Mouse (Mus musculus) small intestine, adult 2 months (tissue): ENCODE results near the gene Nck2. TPM values are rescaled to one million over a fixed set of nuclear protein-coding genes. Genes with fewer than 3 reads are reported as not detected.

Experiments used
- H3K27ac ChIP-seq: fragments of 200-500 bp; 2 replicates; pipeline ENCODE4 v1.5.1; 2012; ENCODE audit warnings: low read depth, low read length, control low read depth, inconsistent platforms; ENCODE audit not compliant: insufficient read depth
- H3K27me3 ChIP-seq: fragments of 200-500 bp; 2 replicates; pipeline ENCODE4 v1.6.1; 2012; ENCODE audit warnings: mild to moderate bottlenecking, moderate library complexity, low read length, inconsistent platforms; ENCODE audit not compliant: control insufficient read depth, insufficient read depth
- H3K36me3 ChIP-seq: fragments of 200-500 bp; 2 replicates; pipeline ENCODE4 v1.6.1; 2012; ENCODE audit warnings: mild to moderate bottlenecking, low read length, control low read depth, inconsistent platforms; ENCODE audit not compliant: control insufficient read depth, insufficient read depth
- H3K4me1 ChIP-seq: fragments of 200-500 bp; 2 replicates; pipeline ENCODE4 v1.6.1; 2012; ENCODE audit warnings: low read length, inconsistent platforms, mixed read lengths; ENCODE audit not compliant: control insufficient read depth, insufficient read depth, insufficient read length
- H3K4me3 ChIP-seq: fragments of 200-500 bp; 2 replicates; pipeline ENCODE4 v1.5.1; 2012; ENCODE audit warnings: low read depth, mild to moderate bottlenecking, control low read depth, inconsistent platforms, low read length, moderate library complexity
- CTCF ChIP-seq: fragments of 200-500 bp; IDR thresholded peaks from 2 replicates; pipeline ENCODE4 v1.5.1; 2012; ENCODE audit warnings: low read depth, mild to moderate bottlenecking, control low read depth, inconsistent platforms, low read length, moderate library complexity, mixed read lengths; ENCODE audit not compliant: insufficient replicate concordance, insufficient read length; ENCODE audit errors: extremely low read depth
- POLR2A ChIP-seq: fragments of 200-500 bp; IDR thresholded peaks from 2 replicates; pipeline ENCODE4 v1.6.1; 2012; ENCODE audit warnings: low read depth, mild to moderate bottlenecking, control low read depth, inconsistent platforms, low read length, moderate library complexity
- whole genome bisulfite sequencing: fragments of 180-500 bp; shearing (Covaris S2); methylation state at CpG from one replicate; pipeline ENCODE4 v1.1.7; 2018; 5-methylcytosine and 5-hydroxymethylcytosine counted together
- polyA plus RNA-seq: library from polyadenylated mRNA; depleted of rRNA; stranded (reverse); fragments of >200 nt; gene quantifications from 2 replicates; pipeline ENCODE4 v1.2.3, GENCODE M21; 2012

Gene Nck2
- polyA plus RNA-seq, 1 experiment = 51.6 TPM

DNA sequence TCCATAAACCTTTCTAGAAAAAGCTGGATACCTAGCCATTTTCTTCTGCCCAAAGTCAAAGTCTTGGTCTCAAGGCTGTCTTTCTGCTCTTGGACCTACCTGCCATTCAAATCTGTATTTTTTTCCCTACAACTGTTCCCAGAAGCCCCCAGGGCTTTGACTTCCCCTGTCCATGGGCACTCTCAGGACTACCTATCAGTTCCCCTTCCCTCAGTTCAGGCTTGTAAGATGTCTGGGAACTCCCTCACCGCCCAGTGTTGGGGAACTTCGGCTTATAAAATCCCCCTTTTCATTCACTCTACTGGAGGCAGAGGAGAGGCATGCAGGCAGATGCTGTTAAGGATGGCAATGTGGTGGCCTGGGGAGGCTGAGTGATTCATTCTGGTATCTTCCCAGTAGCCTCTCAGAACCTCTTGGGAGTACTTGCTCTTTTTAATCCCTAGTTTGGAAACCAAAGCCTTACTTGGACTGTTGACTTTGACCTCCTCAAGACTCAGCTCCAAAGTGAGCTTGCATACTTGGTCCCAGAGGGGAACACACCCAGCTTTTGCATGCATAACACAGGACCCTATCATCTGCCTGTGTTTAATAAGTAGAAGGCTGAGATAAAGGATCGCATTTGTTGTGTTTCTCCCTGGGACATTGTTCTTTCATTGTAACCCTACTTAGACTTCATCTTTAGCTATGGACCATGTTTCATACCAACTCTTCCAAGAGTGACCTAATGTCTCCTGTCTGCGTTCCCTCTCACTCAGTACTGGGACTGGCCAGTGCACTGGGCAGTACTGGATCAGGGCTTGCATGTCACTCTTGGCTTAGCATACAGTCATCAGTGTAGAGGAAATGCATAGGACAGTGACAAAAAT lies 27.0 kb downstream of the Nck2 start:
- peaks cover 40% of the 10 kb centered on the region for H3K4me1 ChIP-seq

DNA sequence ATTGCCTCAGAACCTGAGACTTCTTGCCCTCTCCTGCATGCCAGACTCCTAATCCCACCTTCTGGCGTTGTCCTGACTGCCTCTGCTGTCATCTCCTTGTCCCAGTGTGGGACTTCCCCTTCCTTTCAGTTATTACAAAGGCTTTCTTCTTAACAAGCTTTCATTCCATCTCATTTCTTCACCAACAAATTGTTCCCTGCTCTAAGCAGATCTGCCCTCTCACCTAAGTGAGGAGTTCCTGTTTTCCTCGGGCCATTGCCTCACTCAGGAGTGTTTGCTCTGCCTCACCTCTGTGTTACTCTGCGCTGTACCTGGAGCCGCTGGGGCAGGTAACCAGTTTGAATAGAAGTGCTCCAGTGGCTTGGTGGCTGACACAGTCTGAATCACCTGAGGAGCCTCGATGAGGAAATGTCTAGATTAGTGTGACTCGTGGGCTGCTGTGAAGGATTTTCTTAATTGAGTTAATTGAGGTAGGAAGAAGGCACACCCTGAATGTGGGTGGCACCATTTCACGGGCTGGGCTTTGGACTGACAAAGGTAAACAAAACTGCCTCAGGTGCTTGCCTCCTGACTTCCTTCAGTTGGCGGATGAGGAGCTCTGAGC lies 27.8 kb downstream of the Nck2 start:
- peaks cover 40% of the 10 kb centered on the region for H3K4me1 ChIP-seq
- H3K4me3 ChIP-seq = no peak overlapping the region
- H3K27ac ChIP-seq = peak overlapping the region; percentile 81
- no peaks in the 10 kb centered on the region for H3K36me3 ChIP-seq
- no peak for TF ChIP-seq POLR2A
- TF ChIP-seq CTCF = no peak
- 27% methylated on average over 8 of the region's 8 CpGs for WGBS
- H3K27me3 ChIP-seq = no peaks in the 10 kb centered on the region

More for the DNA sequence above, 27.0 kb downstream of the Nck2 start:
- Histone ChIP-seq H3K27me3 (no peaks in the 10 kb centered on the region), H3K36me3 (no peaks in the 10 kb centered on the region), H3K27ac (peak overlapping the region; percentile 81), H3K4me3 (no peak overlapping the region)
- 43% methylated on average over 4 of the region's 4 CpGs for WGBS
- TF ChIP-seq POLR2A = no peak
- no peak for TF ChIP-seq CTCF

DNA sequence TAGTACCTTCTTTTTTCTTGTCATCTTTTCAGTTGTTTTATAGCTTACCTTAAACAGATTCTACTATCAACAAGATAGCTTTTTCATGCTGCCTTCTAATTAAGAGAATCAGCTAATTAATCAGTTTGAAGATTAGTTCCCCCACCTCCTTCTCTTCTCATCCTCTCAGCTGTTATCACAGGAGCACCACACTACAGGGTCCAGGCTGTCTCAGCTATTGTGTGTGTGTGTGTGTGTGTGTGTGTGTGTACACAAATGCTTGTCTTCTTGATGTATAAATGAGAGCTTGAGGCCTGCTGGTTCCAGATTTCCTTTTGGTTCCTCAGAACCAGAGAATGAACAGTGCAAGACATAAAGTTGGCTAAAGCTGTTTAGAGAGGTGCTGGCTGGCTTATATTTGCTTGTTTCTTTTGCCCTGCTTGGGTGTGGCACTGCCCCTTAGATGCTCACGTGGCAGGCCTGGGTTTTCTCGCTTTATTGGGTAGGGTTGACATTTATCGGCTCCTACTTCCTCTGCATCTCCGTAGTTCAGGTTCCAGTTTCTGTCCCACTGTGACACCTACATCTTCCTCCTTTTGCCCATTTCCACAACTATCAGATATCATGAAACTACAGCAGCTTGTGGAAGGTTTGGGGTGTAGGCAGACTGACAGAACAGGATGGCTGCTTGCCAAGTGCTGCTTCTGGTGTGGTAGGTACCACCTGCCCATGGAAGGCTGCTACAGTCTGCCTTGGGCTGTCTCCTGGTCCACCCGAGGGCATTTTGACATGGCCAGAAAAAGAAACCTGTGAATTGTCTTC lies 29.6 kb downstream of the Nck2 start:
- WGBS = 7% methylated on average over 5 of the region's 5 CpGs
- peaks cover 38% of the 10 kb centered on the region for H3K4me1 ChIP-seq
- no peaks in the 10 kb centered on the region for H3K27me3 ChIP-seq
- no peaks in the 10 kb centered on the region for H3K36me3 ChIP-seq
- peak overlapping the region; percentile 84 for H3K27ac ChIP-seq
- TF ChIP-seq POLR2A (no peak), CTCF (no peak)
- H3K4me3 ChIP-seq = no peak overlapping the region

DNA sequence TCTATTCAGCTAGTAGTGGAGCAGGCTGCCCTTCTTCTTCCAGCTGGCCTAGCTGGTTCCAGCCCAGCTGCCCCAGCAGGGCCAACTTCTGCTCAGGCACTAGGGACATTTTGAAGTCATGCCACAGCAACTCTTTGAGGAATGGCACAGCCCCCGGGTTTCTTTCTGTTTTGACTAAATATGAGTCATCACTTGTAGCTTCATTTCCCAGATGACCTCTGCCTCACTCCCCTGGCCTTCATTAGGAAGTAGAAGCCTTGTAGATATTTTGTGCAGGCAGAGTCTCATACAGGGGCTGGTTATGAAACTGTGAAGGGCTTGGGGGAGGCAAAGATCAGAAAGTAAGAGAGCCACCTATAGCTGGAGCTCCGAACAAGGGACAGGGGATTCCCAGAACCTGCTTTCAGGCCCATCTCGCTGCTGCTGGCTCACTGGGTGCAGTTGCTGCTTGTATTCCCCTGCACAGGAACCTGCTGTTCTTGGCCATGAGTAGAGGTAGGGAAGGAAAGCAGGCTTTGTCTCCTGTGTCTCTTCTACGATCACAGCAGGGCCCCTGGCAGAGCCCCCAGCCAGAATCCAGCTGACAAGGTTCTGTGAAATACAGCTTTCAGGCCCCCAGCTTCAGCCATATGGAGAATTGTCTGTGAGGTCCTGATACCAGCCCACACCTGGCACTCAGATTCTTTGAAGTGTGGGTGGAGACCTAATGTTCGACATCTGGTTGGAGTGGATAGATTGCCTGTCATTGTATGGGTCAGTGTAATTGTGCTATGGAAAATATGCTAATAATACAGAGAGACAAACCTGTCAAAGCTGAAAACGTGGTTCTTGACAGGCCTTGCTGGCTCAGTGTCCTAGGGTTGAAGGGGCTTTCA lies 30.4 kb downstream of the Nck2 start:
- Histone ChIP-seq H3K27me3 (no peaks in the 10 kb centered on the region), H3K4me3 (no peak overlapping the region), H3K36me3 (0 out of 2 replicates have a peak, but pooled peaks cover 1% of the 10 kb centered on the region), H3K27ac (peak overlapping the region; percentile 84), H3K4me1 (peaks cover 38% of the 10 kb centered on the region)
- WGBS = 31% methylated on average over 6 of the region's 6 CpGs
- no peak for TF ChIP-seq POLR2A
- TF ChIP-seq CTCF = no peak

DNA sequence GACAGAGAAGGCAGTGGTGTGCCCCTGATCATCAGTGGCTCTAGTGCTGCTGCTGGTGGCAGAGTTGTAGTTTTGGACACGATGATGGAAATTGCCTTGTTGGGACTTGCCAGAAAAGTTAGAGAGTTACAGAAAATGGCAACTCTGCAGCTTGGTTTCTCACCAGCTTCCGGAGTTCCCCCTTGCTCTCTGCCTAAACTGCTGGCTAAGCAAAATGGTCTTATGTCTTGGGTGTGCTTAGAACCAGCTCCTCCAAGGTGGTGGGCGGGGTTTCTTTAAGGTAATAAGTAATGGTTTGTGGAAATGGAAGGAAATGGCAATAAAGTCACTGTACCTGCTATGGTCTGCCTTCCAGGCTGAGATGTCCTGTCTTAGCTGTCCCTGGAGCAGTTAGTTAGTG lies 33.6 kb downstream of the Nck2 start:
- Histone ChIP-seq H3K4me1 (peaks cover 20% of the 10 kb centered on the region), H3K27me3 (no peaks in the 10 kb centered on the region), H3K27ac (no peak overlapping the region), H3K4me3 (no peak overlapping the region), H3K36me3 (0 out of 2 replicates have a peak, but pooled peaks cover 1% of the 10 kb centered on the region)
- WGBS = 87% methylated on average over 3 of the region's 3 CpGs
- TF ChIP-seq CTCF (no peak), POLR2A (no peak)

DNA sequence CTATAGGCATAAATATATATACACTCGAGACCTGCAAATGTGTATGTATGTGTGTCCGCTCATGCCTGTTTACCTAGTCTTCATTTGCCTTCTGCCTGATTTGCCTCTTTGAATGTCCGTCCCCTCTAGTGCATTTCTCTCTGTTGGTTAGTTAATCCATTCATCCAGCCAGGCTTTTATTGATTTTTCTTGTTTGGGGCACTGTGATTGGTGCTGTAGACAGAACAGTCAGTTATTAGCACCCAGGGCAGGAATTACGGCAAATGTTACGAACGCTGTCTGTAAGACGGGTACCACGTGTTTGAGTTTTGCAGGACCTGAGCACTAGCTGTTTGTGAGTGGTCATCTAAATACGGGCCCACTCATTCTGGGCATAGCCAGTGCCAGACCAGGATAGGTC lies 40.8 kb downstream of the Nck2 start:
- H3K27me3 ChIP-seq = no peaks in the 10 kb centered on the region
- 54% methylated on average over 9 of the region's 9 CpGs for WGBS
- no peak overlapping the region for H3K4me3 ChIP-seq
- TF ChIP-seq CTCF = no peak
- no peak for TF ChIP-seq POLR2A
- H3K36me3 ChIP-seq = no peaks in the 10 kb centered on the region; the same call in 1 of the 2 replicates
- H3K4me1 ChIP-seq = peaks cover 16% of the 10 kb centered on the region; the same call in 1 of the 2 replicates
- no peak overlapping the region for H3K27ac ChIP-seq
